Mouse (Mus musculus): ENCODE measurements around the gene Cldn4.
"Not testable (repeated sequence)": the region's sequence is repeated elsewhere in the genome, so short reads cannot be mapped to it uniquely, and the experiment has no call there.

Cldn4 gene

DNA sequence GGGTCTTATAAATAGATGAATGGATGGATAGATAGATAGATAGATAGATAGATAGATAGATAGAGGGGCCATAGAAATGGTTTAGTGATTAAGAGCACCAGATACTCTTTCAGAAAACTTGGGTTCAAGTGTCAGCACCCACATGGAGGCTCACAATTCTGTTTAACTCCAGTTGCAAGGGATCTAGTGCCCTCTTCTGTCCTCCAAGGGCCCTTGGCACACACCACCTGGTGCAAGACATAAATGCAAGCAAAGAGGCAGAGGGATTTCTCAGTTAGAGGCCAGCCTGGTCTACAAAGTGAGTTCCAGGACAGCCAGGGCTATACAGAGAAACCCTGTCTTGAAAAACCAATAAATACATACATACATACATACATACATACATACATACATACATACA, 17.9 kb upstream of the Cldn4 start:
- not testable (repeated sequence) for DNase-seq (ENCODE audit: low read depth)

DNA sequence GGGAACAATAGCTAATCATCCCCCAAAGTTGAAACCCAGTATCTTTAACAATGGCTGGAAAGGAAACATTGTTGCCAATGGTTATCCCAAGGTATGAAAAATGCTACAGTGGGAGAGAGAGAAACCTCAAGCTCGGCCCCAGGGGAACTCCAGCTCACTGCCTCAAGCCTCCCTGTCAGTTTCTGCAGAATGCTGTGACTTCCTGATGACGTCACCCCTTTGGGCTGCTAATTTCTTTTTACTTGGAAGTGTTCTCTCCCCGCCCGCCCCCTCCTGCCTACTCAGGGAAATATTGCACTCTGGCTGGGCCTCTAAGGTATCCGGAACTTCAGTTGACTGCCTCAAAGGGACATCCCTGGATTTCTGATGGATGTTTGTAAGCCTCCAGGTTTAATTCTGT, 16.8 kb upstream of the Cldn4 start:
- no peak for DNase-seq (ENCODE audit: low read depth)

DNA sequence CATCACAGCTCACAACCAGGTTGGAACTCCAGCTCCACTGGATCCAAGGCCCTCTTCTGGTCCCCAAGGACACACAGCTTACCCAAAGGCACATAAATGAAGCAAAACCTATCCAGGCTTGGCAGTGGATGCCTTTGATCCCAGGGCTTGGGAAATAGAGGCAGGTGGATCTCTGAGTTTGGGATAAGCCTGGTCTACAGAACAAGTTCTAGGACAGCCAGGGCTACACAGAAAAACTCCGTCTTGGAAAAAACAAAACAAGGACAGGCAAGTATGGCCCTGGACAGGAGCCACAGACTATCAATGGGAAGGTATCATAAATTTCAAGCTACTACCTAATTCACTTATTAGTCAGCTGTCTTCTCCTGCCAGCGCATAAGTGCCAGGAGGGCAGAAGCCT, 14.8 kb upstream of the Cldn4 start:
- DNase-seq (ENCODE audit: low read depth): no peak

DNA sequence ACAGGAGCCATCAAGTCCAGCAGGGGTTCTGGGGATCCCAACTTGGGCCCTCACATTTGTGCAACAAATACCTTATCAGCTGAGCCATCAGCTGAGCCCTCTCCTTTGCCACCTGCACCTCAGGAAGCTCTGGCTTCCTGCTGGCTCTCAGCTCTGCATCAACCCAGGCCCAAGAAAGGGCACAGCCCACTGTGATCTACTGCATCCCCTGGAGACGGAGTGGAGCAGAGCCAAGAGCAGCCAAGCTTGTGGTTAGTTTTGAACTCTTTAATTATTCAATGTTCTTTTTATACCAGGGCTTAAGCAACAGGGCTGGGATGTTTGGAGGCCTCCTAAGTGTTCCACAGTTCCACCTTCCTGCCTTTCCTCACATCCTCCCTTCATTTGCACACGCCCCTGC, 13.7 kb upstream of the Cldn4 start:
- no peak for DNase-seq (ENCODE audit: low read depth)

DNA sequence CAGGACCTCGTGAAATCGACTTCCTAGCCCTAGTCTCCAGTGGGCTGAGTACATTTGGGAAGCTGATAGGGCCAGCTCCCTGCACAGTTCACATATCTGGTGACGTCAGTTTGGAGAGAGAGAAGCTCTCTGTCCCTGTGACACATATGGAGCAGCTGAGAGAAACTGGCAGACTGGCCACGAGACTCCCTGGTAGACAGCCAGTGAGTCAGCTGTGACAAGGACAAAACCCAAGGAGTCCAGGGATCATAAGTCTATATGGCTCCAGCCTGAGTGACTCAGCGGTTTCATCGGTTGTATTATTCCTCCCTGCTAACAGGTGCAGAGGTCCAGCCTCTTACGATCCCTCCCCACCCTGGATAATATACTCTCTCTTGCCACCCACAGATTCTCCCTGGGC, 12.4 kb upstream of the Cldn4 start:
- no peak for DNase-seq (ENCODE audit: low read depth)

DNA sequence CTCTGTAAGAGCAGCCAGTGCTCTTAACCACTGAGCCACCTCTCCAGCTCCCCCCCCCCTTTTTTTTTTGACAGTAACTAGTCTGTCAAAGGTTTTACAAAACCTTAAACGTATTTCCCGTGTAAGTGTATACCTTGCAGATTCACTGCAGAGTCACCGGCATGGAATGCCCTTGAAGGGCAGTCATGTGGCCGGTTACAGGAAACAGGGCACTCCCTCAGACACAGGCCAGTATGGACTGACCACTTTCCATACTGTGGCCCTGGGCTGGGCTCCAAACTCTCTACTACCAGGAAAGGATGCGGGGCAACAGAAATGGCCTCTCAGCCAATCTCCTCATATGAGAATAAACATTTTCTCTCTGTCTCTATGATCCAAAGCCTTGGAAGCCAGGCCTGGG, 8.8 kb upstream of the Cldn4 start:
- no peak for DNase-seq (ENCODE audit: low read depth)

GRCm38 (mm10) chr5:134951053-134951884, 4.5 kb upstream of the Cldn4 start:
- DNase-seq (ENCODE audit: low read depth): peak; percentile 42

- no peak for DNase-seq (ENCODE audit: low read depth)
Observed at GRCm38 (mm10) chr5:134948085-134948439, 1.3 kb upstream of the Cldn4 start.

DNA sequence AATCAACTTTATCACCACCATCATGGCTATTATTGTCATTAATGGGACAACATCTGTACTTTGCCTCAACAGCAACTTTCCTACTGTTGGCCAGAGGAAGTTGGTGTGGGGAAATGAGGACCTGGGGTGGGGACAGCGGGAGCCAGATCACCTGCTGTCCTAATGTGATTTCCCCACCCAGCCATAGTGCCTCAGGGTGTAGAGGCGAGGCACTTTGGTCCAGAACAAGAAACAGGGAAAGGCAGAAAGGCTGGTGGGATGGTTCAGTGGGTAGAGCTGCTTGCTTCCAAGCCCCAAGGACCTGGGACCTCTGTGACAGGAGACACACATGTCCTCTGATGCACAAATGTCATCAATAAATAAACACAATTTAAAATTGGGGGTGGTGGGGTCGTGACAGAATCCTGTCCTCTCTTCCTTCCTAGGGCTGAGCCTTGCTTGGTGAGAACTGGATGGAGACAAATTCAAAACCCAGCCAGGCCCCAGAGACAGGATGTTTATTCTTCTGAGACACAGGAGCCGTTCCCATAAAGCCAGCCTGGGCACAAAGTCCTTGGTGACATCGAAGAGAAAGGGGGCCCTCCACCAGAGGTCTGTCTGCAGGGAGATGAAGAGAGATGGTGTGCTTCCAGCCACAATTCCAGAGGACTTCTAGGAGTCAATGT, 818 bp upstream of the Cldn4 start:
- no peak for DNase-seq (ENCODE audit: low read depth)

DNA sequence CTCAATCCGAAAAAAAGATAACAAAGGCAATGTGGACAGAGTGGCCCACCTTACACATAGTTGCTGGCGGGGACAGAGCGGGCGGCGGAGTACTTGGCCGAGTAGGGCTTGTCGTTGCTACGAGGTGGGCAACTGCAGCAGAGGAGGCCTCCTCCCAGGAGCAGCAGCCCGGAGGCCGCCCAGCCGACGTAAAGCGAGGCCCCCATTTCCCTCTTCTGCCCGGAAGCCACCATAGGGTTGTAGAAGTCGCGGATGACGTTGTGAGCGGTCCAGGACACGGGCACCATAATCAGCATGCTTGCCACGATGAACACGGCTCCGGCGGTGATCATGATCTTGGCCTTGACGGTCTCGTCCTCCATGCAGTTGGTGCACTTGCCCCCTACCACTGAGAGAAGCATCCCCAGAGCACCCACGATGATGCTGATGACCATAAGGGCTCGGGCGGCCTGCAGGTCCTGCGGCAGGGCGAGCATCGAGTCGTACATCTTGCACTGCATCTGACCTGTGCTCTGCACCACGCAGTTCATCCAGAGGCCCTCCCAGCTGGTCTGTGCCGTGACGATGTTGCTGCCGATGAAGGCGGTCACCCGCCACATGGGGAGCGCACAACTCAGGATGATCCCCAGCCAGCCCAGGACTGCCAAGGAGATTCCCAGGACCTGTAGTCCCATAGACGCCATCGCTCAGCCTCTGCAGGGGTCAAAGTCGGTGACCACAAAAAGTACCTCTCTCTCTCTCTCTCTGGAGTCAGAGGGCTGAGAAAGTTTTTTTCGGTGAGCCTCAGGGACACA, 474 bp downstream of the Cldn4 start:
- no peak for DNase-seq (ENCODE audit: low read depth)

DNA sequence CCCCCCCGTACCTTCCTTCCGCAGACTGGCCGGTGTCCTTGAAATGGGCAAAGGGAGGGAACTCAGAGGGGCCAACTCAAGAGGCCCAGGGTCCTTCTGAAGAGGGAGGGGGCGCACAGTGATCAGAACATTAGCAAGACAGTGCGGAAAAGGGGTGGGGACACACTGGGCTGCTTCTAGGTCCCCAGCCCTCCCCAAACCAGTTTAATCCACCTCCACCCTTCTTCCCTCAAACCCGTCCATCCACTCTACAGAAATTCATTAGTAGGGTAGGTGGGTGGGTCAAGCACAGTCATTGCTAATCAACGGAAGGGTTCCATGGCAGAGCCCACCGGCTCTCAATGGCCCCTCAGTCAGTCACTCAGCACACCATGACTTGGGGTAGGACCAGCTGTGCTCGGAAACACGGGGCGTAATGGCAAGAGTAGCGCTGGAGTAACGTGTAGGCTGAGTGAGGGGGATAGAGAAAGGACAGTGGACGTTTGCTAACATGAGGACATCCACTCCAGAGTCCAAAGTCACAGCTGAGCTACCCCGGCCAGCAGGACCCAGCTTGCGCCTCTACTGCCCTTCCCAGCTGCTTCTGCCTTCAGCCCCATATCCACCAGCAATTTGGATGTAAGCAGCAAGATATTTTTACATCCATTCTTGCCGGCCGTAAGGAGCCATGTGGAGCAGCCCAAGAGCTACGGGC, 1.3 kb downstream of the Cldn4 start:
- no peak for DNase-seq (ENCODE audit: low read depth)

DNA sequence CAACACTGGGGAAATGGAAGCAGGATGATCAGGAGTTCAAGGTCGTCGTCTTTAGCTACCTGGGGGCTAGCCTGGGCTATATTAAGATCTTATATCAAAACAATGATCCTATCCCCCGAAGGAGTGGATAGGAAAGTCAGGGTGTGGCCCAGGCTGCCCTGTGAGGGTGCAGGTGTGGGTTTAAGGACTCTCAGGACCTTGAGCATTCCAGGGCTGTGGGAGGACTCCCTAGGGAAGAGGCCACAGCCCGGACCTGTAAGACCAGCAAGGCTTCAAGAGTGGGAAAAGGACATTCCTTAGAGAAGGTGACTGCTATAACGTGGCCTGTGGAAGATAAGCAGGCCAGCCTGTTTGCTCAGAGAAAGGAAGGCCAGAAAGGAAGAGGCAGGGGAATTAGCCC, 2.6 kb downstream of the Cldn4 start:
- DNase-seq (ENCODE audit: low read depth): no peak

DNA sequence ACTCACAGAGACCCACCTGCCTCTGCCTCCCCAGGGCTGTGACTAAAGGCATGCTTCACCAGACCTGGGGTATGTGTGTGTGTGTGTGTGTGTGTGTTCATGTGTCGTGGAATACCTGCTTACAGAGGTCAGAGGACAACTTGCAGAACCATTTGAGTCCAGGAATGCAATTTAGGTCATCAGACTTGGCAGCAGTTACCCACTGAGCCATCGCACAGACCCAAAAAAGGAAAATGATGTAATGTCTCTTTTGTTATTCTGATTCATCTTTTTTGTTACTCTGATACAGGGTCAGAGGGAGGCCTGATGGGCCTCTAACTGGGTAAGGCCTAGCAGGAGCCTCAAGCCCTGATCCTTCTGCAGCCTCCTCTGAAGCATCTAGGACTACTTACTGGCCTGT, 4.0 kb downstream of the Cldn4 start:
- DNase-seq (ENCODE audit: low read depth): no peak

- DNase-seq (ENCODE audit: low read depth): no peak
Observed at GRCm38 (mm10) chr5:134941472-134942209, 5.1 kb downstream of the Cldn4 start.

DNA sequence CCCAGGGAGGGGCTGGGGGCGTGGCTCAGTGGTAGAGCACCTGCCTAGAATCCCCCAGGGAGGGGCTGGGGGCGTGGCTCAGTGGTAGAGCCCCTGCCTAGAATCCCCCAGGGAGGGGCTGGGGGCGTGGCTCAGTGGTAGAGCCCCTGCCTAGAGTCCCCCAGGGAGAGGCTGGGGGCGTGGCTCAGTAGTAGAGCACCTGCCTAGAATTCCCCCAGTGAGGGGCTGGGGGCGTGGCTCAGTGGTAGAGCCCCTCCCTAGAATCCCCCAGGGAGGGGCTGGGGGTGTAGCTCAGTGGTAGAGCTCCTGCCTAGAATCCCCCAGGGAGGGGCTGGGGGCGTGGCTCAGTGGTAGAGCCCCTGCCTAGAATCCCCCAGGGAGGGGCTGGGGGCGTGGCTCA, 7.2 kb downstream of the Cldn4 start:
- not testable (repeated sequence) for DNase-seq (ENCODE audit: low read depth)

DNA sequence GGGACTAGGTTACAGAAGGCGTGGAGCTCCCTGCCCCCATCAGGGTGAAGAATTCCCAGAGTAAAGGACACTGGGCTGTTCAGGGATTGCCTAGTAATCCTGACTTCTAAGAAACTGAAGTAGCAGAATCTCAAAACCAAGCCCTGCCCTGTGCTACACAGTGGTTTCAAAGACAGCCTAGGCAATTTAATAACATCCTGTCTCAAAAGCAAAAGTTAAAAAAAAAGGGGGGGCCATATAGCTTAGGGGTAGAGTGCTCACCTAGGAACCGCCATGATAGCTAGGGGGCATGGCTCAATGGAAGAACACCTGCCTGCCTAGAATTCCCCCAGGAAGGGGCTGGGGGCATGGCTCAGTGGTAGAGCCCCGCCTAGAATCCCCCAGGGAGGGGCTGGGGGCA, 7.7 kb downstream of the Cldn4 start:
- DNase-seq (ENCODE audit: low read depth): no peak

- DNase-seq (ENCODE audit: low read depth): no peak
Observed at GRCm38 (mm10) chr5:134936626-134937185, 10.0 kb downstream of the Cldn4 start.

DNA sequence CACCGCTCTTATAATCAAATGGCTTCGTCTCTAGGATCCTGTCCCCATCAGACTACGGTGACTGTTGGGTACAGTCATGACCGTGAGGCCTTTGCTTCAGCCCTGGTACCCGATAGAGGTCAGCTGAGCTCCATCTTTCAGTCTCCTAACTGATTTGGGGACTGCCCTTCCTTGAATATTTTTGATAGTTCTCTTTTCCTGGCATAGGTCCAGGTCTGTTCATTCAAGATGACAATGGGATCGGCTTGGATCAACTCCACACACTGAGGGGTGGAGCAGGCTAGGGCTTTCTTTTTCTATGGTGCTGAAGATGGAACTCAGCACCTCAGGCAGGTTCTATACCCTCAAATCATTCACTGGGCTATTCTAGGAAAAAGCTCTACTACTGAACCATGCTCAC, 10.7 kb downstream of the Cldn4 start:
- no peak for DNase-seq (ENCODE audit: low read depth)

DNA sequence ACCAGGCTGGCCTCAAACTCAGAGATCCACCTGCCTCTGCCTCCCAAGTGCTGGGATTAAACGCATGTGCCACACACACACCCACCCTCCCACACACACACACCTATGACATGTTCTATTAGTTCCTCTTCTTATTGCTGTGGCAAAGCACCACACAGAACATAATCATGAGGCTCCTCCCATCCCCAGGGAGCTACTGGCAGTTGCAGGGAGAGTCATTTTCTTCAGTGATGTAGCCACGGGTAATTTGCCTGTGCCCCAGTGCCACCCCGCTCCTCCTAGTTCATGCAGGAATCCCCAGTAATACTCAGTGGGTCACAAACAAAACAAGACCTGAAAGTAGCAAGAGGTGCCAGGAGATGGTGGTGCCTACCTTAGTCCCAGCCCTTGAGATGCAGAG, 12.1 kb downstream of the Cldn4 start:
- DNase-seq (ENCODE audit: low read depth): no peak

DNA sequence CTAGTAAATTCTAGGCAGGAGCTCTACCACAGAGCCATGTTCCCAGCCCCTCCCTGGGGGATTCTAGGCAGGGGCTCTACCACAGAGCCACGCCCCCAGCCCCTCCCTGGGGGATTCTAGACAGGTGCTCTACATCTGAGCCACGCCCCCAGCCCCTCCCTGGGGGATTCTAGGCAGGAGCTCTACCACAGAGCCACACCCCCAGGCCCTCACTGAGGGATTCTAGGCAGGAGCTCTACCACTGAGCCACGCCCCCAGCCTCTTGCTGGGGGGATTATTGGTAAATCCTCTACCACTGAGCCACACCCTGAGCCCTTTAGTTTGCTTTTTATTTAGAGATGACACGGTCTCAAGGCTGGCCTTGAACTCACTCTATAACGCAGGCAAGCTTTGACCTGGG, 13.0 kb downstream of the Cldn4 start:
- not testable (repeated sequence) for DNase-seq (ENCODE audit: low read depth)

DNA sequence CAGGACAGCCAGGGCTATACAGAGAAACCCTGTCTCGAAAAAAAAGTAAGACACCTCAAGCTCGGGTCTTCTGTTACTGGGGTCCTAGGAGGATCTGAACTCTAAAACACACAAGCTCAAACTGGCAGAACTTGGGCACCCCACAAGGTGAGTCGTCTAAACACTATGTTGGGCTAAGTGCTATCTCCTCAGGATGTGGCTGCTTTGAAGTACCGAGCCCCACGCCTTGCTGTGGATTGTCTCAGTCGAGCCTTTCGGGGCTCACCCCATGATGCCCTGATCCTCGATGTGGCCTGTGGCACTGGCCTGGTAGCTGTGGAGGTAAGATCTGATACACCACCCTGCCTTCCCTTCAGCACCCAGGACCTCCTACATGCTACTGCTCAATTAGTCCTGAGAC, 13.5 kb downstream of the Cldn4 start:
- DNase-seq (ENCODE audit: low read depth): no peak

All from c-Kit-positive CD71-negative TER-119-negative erythroid progenitor cells, embryonic 14.5 days (primary cell).